Mouse (Mus musculus): ENCODE measurements around the gene Rbm34. TPM values are rescaled to one million over a fixed set of nuclear protein-coding genes. Genes with fewer than 3 reads are reported as not detected.
"Not testable (repeated sequence)": the region's sequence is repeated elsewhere in the genome, so short reads cannot be mapped to it uniquely, and the experiment has no call there.

Gene Rbm34
- polyA plus RNA-seq, 1 experiment from 2014 or later = 26.5 TPM

DNA sequence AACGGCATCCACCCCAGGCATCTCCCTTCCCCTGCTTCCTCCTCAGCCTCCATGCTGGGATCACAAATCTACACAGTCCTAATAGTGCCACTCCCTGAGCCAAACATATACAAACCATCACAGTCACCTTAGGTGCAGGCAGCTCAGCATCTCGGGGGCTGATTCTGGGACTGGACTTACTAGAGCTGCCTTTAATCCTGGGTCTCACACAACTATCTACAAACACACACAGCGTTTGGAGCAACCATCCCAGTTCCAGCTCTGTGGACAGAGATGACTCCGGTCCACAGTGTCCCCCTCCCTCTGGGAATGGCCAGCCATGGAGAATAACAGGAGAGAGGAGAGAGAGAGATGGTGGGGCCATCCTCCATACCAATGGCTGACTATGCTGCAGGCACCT, 54.3 kb downstream of the Rbm34 start:
- H3K4me2 ChIP-seq (replicated peaks) = no peak overlapping the region
- no peaks in the 10 kb centered on the region for H3K36me3 ChIP-seq
- H3K9me3 ChIP-seq = no peaks in the 10 kb centered on the region
- no peak overlapping the region for H3K9ac ChIP-seq (replicated peaks)
- peaks cover 14% of the 10 kb centered on the region; the same call in 1 of the 2 replicates for H3K4me1 ChIP-seq (replicated peaks)
- 93% methylated on average over 4 of the region's 4 CpGs for WGBS
- ATAC-seq = no peak
- H3K27me3 ChIP-seq = no peaks in the 10 kb centered on the region
- no peak overlapping the region for H3K4me3 ChIP-seq (replicated peaks)
- no peak overlapping the region for H3K27ac ChIP-seq

DNA sequence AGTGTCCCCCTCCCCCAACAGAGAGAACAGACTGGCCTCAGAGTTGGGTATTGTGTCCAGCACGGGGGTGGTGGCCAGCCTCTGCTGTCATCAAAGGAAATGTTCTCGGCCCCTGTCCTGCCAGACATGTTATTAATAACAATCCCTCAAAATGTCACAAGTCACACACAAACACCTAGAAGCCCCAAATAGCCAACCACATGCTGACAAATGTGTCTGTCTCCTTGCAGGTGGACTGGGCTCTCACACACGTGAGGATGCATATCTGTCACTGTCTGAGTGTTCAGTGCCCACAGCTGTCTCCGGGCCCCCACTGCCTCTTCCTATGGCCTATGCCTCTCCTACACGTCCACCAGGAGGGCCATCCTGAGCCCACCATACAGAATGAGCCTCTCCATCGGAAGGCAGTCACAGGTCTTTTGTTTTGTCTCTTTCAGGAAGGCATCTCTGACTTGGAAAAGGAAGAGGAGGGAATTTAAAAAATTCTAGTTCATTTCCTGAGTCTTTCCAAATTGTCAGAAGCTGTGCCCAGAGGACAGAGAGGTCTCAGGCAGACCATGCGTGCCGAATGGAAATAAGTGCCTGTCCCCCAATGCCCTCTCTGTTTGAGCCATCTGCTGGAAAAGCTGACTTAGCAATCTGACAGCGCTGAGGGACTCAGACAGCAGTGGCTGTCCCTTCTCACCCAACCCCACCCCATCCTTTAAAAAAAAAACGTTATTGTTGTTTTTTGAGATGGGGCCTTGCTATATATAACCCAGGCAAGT, 56.1 kb downstream of the Rbm34 start:
- 0 out of 2 replicates have a peak, but pooled peaks have one; percentile 11 for ATAC-seq
- Histone ChIP-seq H3K4me1 (replicated peaks) (peaks cover 14% of the 10 kb centered on the region; the same call in 1 of the 2 replicates), H3K4me3 (replicated peaks) (no peak overlapping the region), H3K36me3 (no peaks in the 10 kb centered on the region), H3K9ac (replicated peaks) (no peak overlapping the region; the same call in 1 of the 2 replicates), H3K4me2 (replicated peaks) (no peak overlapping the region), H3K27me3 (no peaks in the 10 kb centered on the region), H3K27ac (no peak overlapping the region), H3K9me3 (no peaks in the 10 kb centered on the region)
- 48% methylated on average over 10 of the region's 10 CpGs for WGBS

DNA sequence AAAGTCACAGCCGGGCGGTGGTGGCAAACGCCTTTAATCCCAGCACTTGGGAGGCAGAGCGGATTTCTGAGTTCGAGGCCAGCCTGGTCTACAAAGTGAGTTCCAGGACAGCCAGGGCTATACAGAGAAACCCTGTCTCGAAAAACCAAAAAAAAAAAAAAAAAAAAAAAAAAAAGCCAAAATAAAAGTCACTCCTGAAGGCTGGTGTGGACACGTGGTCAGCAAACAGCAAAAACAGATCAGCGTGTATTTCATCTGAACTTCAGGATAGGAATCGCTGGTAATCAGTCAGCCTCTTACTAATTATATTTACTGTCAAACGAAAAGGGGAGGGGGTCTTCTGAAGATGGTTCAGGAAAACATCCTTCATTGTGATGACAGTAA, 56.8 kb downstream of the Rbm34 start:
- not testable (repeated sequence) for H3K9ac ChIP-seq (replicated peaks); H3K27ac ChIP-seq; H3K9me3 ChIP-seq; H3K4me3 ChIP-seq (replicated peaks); H3K4me2 ChIP-seq (replicated peaks); H3K27me3 ChIP-seq; ATAC-seq; H3K36me3 ChIP-seq
- 72% methylated on average over 10 of the region's 10 CpGs for WGBS
- peaks cover 14% of the 10 kb centered on the region; the same call in 1 of the 2 replicates for H3K4me1 ChIP-seq (replicated peaks)

DNA sequence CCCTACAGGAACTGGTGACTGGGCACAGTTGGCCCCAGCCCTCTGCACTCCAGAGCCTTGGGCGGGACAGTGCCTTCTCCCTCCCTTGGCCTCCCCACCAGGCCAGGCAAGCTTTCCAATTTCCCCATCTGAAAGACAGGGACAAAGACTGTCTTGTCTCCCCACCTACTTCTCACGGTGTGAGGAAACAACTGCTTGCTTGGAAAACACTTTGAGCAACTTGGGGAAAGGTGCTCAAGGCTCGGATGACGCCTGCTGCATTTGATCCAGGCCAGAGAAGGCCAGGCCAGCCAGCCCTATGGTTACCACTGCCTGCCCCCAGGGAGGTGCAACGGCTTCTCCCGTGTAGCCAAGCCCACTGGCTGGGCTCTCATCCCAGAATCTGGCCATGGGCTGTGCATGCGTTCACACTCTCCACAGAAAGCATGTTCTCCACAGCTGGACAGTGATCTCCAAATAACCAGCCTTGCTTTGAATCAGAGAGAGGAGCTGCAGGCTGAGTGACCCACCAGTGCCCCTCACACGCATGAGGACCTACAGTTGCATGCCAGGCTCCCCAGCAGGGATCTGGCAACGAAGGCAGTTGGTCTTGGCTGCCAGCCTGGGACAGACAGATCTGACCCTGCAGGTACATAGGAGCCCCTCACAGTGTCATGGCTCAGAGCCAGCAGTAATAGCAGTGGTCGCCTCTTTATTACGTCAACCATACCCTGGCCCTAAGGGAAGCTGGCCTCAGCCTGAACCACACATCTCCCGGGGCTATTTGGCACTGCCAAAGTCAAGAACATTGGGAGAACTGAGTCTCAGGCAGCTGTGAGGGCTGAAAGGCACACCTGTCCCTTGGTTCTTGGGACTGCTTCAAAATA, 57.4 kb downstream of the Rbm34 start:
- Histone ChIP-seq H3K4me3 (replicated peaks) (no peak overlapping the region), H3K36me3 (no peaks in the 10 kb centered on the region), H3K4me1 (replicated peaks) (peaks cover 14% of the 10 kb centered on the region; the same call in 1 of the 2 replicates), H3K27ac (no peak overlapping the region), H3K27me3 (no peaks in the 10 kb centered on the region), H3K9me3 (no peaks in the 10 kb centered on the region), H3K4me2 (replicated peaks) (no peak overlapping the region), H3K9ac (replicated peaks) (no peak overlapping the region)
- ATAC-seq = 0 out of 2 replicates have a peak, but pooled peaks have one; percentile 14
- WGBS = 67% methylated on average over 12 of the region's 12 CpGs

GRCm38 (mm10) chr8:126909371-126909802, 61.5 kb downstream of the Rbm34 start:
- Histone ChIP-seq H3K9ac (replicated peaks) (no peak overlapping the region), H3K4me1 (replicated peaks) (peaks cover 7% of the 10 kb centered on the region; the same call in 1 of the 2 replicates), H3K9me3 (0 out of 2 replicates have a peak, but pooled peaks cover 3% of the 10 kb centered on the region), H3K27ac (no peak overlapping the region), H3K27me3 (no peaks in the 10 kb centered on the region), H3K4me3 (replicated peaks) (no peak overlapping the region), H3K36me3 (no peaks in the 10 kb centered on the region), H3K4me2 (replicated peaks) (no peak overlapping the region)
- ATAC-seq = no peak
- 82% methylated on average over 10 of the region's 10 CpGs for WGBS

DNA sequence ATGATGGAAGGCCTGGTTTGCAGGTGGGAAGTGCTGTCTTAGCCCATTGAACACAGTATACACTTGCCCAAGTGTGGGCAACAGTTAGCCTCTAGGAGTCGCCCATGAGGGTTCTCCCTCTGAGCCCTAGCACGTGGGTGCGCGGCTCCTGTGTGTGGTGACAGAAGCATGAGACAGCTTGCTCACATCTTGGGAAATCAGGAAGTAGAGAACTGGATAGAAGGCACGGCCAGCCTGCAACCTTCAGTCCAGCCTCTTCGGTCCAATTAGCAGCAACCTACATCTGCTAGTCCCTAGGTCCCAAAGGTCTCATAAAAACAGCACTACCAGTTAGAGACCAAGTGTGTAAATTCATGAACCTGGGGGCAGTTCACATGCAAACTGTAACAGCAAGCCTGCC, 62.1 kb downstream of the Rbm34 start:
- Histone ChIP-seq H3K9ac (replicated peaks) (no peak overlapping the region), H3K4me1 (replicated peaks) (0 out of 2 replicates have a peak, but pooled peaks cover 5% of the 10 kb centered on the region), H3K36me3 (no peaks in the 10 kb centered on the region), H3K4me2 (replicated peaks) (no peak overlapping the region), H3K4me3 (replicated peaks) (no peak overlapping the region), H3K27ac (no peak overlapping the region), H3K27me3 (no peaks in the 10 kb centered on the region), H3K9me3 (0 out of 2 replicates have a peak, but pooled peaks cover 3% of the 10 kb centered on the region)
- ATAC-seq = no peak
- WGBS = 78% methylated on average over 6 of the region's 6 CpGs

- Histone ChIP-seq H3K4me3 (replicated peaks) (no peak overlapping the region), H3K9me3 (0 out of 2 replicates have a peak, but pooled peaks cover 3% of the 10 kb centered on the region), H3K27me3 (no peaks in the 10 kb centered on the region), H3K4me2 (replicated peaks) (no peak overlapping the region), H3K9ac (replicated peaks) (no peak overlapping the region), H3K27ac (no peak overlapping the region), H3K36me3 (no peaks in the 10 kb centered on the region), H3K4me1 (replicated peaks) (no peaks in the 10 kb centered on the region)
- ATAC-seq = no peak
- 92% methylated on average over 9 of the region's 9 CpGs for WGBS
Observed at GRCm38 (mm10) chr8:126907968-126908367, 62.9 kb downstream of the Rbm34 start.

DNA sequence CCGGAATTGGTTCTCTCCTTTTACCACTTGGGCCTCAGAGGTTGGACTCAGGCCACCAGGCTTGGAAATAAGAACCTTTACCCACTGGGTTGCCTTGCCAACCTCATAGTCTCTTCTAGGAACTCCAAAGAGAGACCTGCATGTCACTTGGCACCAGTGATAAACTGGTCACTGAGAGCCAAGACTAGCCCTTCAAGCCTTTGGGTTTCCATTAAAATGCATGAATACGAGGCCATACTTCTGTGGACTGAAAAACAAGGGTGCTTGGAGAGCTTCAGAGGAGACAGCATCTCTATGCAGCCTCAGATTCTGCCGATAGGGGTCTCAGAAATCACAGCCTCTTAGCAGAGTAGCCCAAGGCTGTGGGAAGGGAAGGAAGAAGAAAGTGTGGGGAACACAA, 63.5 kb downstream of the Rbm34 start:
- no peaks in the 10 kb centered on the region for H3K4me1 ChIP-seq (replicated peaks)
- no peak overlapping the region for H3K27ac ChIP-seq
- no peak overlapping the region for H3K4me2 ChIP-seq (replicated peaks)
- H3K9ac ChIP-seq (replicated peaks) = no peak overlapping the region
- 80% methylated on average over 3 of the region's 3 CpGs for WGBS
- no peaks in the 10 kb centered on the region for H3K36me3 ChIP-seq
- no peaks in the 10 kb centered on the region for H3K27me3 ChIP-seq
- 0 out of 2 replicates have a peak, but pooled peaks cover 3% of the 10 kb centered on the region for H3K9me3 ChIP-seq
- H3K4me3 ChIP-seq (replicated peaks) = no peak overlapping the region
- 0 out of 2 replicates have a peak, but pooled peaks have one; percentile 17 for ATAC-seq

DNA sequence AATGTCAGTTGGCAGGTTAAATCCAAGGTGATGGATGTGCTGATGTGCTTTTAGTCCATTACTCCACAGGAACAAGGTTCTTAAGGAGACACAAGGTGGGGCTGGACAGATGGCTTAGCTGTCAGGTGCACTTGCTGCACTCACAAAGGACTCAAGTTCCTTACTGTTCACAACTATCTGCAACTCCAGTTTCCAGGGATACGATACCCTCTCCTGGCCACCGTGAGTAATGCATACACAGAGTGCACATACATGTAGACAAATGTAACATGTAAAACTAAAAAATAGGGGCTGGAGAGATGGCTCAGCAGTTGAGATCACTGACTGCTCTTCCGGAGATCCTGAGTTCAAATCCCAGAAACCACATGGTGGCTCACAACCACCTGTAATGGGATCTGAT, 65.5 kb downstream of the Rbm34 start:
- Histone ChIP-seq H3K27me3 (no peaks in the 10 kb centered on the region), H3K4me2 (replicated peaks) (no peak overlapping the region), H3K36me3 (no peaks in the 10 kb centered on the region), H3K9ac (replicated peaks) (no peak overlapping the region), H3K27ac (no peak overlapping the region), H3K4me1 (replicated peaks) (no peaks in the 10 kb centered on the region), H3K4me3 (replicated peaks) (no peak overlapping the region), H3K9me3 (0 out of 2 replicates have a peak, but pooled peaks cover 3% of the 10 kb centered on the region)
- no peak for ATAC-seq
- whole genome bisulfite sequencing = 90% methylated on average over 3 of the region's 3 CpGs

DNA sequence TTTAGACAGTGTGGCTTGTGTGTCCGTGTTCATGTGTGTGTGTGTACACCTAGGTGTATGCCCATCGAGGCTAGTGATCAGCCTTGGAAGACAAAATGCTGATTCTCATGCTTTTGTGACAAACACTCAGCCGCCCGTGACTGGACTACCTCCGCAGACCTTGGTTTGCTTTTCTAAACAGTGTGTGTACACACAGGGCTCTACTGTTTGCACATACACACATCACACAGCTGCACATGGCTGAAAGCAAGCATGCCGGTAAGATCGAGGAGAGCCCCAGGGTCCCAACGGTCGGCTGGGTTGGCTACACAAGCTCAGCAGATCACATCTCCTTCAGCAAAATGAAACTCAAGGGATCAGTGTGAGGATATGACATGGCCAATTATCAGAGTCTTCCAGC, 66.9 kb downstream of the Rbm34 start:
- H3K4me2 ChIP-seq (replicated peaks) = no peak overlapping the region
- no peaks in the 10 kb centered on the region for H3K27me3 ChIP-seq
- H3K36me3 ChIP-seq = no peaks in the 10 kb centered on the region
- H3K27ac ChIP-seq = no peak overlapping the region
- ATAC-seq = no peak
- no peak overlapping the region for H3K9ac ChIP-seq (replicated peaks)
- 0 out of 2 replicates have a peak, but pooled peaks cover 3% of the 10 kb centered on the region for H3K9me3 ChIP-seq
- no peaks in the 10 kb centered on the region for H3K4me1 ChIP-seq (replicated peaks)
- H3K4me3 ChIP-seq (replicated peaks) = no peak overlapping the region
- 89% methylated on average over 9 of the region's 9 CpGs for WGBS

DNA sequence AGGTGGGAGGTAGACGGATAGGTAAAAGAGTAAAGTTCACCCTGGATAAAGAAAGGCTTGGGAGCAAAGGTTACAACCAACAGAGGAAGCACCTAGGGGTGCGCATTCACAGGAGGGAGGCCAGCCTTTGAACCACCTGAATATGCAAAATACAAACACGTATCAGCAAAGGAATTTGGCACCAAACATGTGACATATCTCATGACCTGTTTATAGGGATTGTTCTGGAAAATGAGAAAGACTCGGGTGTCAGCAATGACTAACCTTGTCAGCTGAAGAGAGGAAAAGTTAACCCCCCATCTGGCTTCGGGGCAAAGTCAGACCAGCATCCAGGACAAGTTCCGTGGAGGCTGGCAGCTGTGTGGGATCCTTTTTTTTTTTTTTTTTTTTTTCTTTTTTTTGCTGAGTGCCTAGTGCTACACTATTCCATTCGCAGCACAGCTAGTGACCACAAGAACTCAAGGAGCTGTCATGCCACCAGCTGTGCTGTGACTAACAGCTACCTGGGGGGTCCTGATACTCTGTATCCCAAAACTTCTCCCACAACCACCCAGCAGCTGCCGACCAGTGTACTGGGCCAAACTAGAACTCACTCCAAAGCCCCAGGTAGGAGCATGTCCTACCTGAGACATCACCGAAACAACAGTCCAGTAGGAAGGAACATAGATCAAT, 67.5 kb downstream of the Rbm34 start:
- H3K4me2 ChIP-seq (replicated peaks) = no peak overlapping the region
- H3K4me1 ChIP-seq (replicated peaks) = no peaks in the 10 kb centered on the region
- H3K9me3 ChIP-seq = 0 out of 2 replicates have a peak, but pooled peaks cover 3% of the 10 kb centered on the region
- H3K27me3 ChIP-seq = no peaks in the 10 kb centered on the region
- no peak overlapping the region for H3K27ac ChIP-seq
- H3K9ac ChIP-seq (replicated peaks) = no peak overlapping the region
- 74% methylated on average over 9 of the region's 9 CpGs for WGBS
- no peaks in the 10 kb centered on the region for H3K36me3 ChIP-seq
- no peak for ATAC-seq
- H3K4me3 ChIP-seq (replicated peaks) = no peak overlapping the region

Data from midbrain, embryonic 13.5 days (tissue).